Mouse (Mus musculus) kidney, adult 2 months (tissue): ENCODE measurements at regions not wholly inside any gene's neighbourhood (a gene's known extent, or its start where the extent isn't known, plus 50 kb on each side); places are given as distances from the start of the nearest gene placed in this dataset.

ENCODE experiments used
- DNase-seq: peaks from one replicate; pipeline ENCODE4 v3.0.0; 2021
- H3K27ac ChIP-seq: fragments of 200-500 bp; 2 replicates; pipeline ENCODE4 v1.5.1; 2012; ENCODE audit warnings: low read depth, low read length, control low read depth, inconsistent platforms; ENCODE audit not compliant: insufficient read depth
- H3K27me3 ChIP-seq: fragments of 200-500 bp; replicated peaks from 2 replicates; pipeline ENCODE4 v1.6.1; 2012; ENCODE audit warnings: mild to moderate bottlenecking, moderate library complexity, low read length, inconsistent platforms; ENCODE audit not compliant: control insufficient read depth, insufficient read depth
- H3K36me3 ChIP-seq: fragments of 200-500 bp; 2 replicates; pipeline ENCODE4 v1.6.1; 2012; ENCODE audit warnings: mild to moderate bottlenecking, moderate library complexity, low read length, inconsistent platforms; ENCODE audit not compliant: control insufficient read depth, insufficient read depth
- H3K4me1 ChIP-seq: fragments of 200-500 bp; 2 replicates; pipeline ENCODE4 v1.6.1; 2011; ENCODE audit warnings: low read length; ENCODE audit not compliant: control insufficient read depth, insufficient read depth
- H3K4me3 ChIP-seq: fragments of 200-500 bp; 2 replicates; pipeline ENCODE4 v1.5.1; 2011; ENCODE audit warnings: mild to moderate bottlenecking, low read depth, low read length, control low read depth; ENCODE audit not compliant: insufficient read depth
- CTCF ChIP-seq: fragments of 200-500 bp; conservative IDR thresholded peaks from 2 replicates; pipeline ENCODE4 v1.5.1; 2011; ENCODE audit warnings: low read depth, mild to moderate bottlenecking, control low read depth, low read length, moderate library complexity, mixed read lengths; ENCODE audit not compliant: insufficient read depth, insufficient read length
- POLR2A ChIP-seq: fragments of 200-500 bp; IDR thresholded peaks from one replicate; pipeline ENCODE4 v1.6.1; 2011; ENCODE audit warnings: low read depth, low read length, control low read depth
- WGBS: fragments of 180-500 bp; shearing (Covaris S2); methylation state at CpG from one replicate; pipeline ENCODE4 v1.1.7; 2018; 5-methylcytosine and 5-hydroxymethylcytosine counted together

GRCm38 (mm10) chr8:115597226-115597953 is 110.2 kb downstream of the Maf start:
- Histone ChIP-seq H3K36me3 (no peaks in the 10 kb centered on the region), H3K27me3 (no peaks in the 10 kb centered on the region), H3K4me1 (no peaks in the 10 kb centered on the region), H3K4me3 (no peak overlapping the region), H3K27ac (no peak overlapping the region)
- whole genome bisulfite sequencing, result 37% methylated on average over 10 of the region's 10 CpGs
- peak; percentile 9 for DNase-seq
- no peak for TF ChIP-seq CTCF
- TF ChIP-seq POLR2A, result no peak

- Histone ChIP-seq H3K4me1 (no peaks in the 10 kb centered on the region), H3K4me3 (no peak overlapping the region), H3K36me3 (no peaks in the 10 kb centered on the region), H3K27ac (no peak overlapping the region), H3K27me3 (no peaks in the 10 kb centered on the region)
- no peak for TF ChIP-seq POLR2A
- TF ChIP-seq CTCF, result no peak
- DNase-seq, result no peak
- 90% methylated on average over 2 of the region's 2 CpGs for WGBS
Observed at GRCm38 (mm10) chr8:115589721-115590120, 117.9 kb downstream of the Maf start.

DNA sequence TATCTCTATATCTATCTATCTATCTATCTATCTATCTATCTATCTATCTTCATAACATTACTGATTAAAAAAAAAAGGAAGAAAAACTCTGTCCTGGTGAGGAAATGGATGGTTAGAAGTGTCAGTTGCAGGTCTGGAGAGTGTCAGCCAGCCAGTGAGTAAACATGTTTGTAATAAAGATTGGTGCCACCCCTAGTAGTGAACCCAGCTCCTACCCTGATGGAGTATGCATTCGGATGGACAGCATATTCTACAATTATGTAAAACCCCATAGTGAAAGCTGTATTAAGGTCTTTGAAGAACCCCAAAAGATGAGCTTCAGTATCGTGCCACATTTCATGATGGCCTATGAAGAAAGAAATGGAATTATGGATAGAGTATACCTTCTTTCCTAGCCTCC is 118.5 kb downstream of the Maf start:
- Histone ChIP-seq H3K27me3 (no peaks in the 10 kb centered on the region), H3K4me1 (no peaks in the 10 kb centered on the region), H3K27ac (no peak overlapping the region), H3K4me3 (no peak overlapping the region), H3K36me3 (no peaks in the 10 kb centered on the region)
- no peak for DNase-seq
- no peak for TF ChIP-seq POLR2A
- no peak for TF ChIP-seq CTCF
- WGBS, result 93% methylated on average over 2 of the region's 2 CpGs

GRCm38 (mm10) chr8:115584311-115584907 is 123.2 kb downstream of the Maf start:
- Histone ChIP-seq H3K27me3 (no peaks in the 10 kb centered on the region), H3K36me3 (no peaks in the 10 kb centered on the region), H3K4me3 (no peak overlapping the region), H3K27ac (no peak overlapping the region), H3K4me1 (no peaks in the 10 kb centered on the region)
- no peak for TF ChIP-seq CTCF
- TF ChIP-seq POLR2A, result no peak
- no peak for DNase-seq
- WGBS, result 80% methylated on average over 8 of the region's 8 CpGs

DNA sequence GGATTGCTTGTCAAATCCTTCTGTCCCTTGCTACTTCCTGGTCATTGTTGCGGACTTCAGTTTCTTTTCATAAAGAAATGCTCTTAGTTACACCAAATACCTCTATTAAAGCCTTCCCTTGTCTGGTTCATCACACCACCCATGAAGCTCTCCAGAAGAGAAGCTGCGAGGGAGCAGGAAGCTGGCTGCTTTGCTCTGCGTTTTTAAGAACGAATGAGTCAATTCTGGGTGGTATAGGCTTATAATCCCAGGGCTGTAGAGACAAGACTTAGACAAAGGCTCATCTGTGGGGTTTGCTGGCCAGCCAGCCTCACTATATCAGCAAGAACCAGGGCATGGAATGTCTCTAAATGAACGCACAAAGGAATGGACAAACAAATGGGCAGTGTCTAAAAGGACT is 124.4 kb downstream of the Maf start:
- Histone ChIP-seq H3K4me1 (no peaks in the 10 kb centered on the region), H3K27me3 (no peaks in the 10 kb centered on the region), H3K36me3 (no peaks in the 10 kb centered on the region), H3K4me3 (no peak overlapping the region), H3K27ac (no peak overlapping the region)
- no peak for DNase-seq
- TF ChIP-seq CTCF (no peak), POLR2A (no peak)
- WGBS, result 95% methylated on average over 5 of the region's 5 CpGs

DNA sequence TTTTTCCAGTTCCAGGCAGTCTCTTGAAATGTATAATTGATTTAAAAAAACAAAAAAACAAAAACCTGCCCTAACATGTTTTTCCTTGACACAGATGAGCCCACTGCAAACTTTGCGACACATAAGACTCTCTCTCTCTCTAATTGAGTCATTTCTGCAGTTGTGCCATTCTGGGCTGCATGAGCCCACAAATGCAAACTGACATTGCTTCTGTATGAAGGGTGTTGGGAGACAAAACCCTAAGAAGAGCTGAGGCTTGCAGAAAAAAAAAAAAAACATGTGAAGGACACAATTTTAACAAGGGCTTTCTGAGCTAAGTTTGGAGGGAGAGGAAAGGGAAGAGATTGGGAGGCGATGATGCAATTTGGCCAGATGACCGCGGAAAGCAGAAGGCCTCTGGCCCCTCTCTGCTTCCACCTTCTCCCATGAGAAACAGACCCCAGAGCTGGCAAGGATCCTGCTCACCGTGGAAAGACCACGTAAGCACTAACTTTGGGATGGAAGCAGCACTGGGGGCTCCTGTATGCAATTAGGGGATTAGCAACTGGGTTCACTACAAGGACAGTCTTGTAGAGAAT is 125.6 kb downstream of the Maf start:
- no peaks in the 10 kb centered on the region for H3K4me1 ChIP-seq
- no peak overlapping the region for H3K27ac ChIP-seq
- no peak for TF ChIP-seq POLR2A
- no peak for TF ChIP-seq CTCF
- WGBS, result 84% methylated on average over 6 of the region's 6 CpGs
- H3K4me3 ChIP-seq, result no peak overlapping the region
- no peak for DNase-seq
- H3K27me3 ChIP-seq, result no peaks in the 10 kb centered on the region
- H3K36me3 ChIP-seq, result no peaks in the 10 kb centered on the region

- no peak for DNase-seq
- TF ChIP-seq CTCF (no peak), POLR2A (no peak)
- Histone ChIP-seq H3K4me1 (no peaks in the 10 kb centered on the region), H3K36me3 (no peaks in the 10 kb centered on the region), H3K4me3 (no peak overlapping the region), H3K27ac (no peak overlapping the region), H3K27me3 (no peaks in the 10 kb centered on the region)
- 78% methylated on average over 7 of the region's 7 CpGs for WGBS
Observed at GRCm38 (mm10) chr8:115568394-115568793, 139.2 kb downstream of the Maf start.
